Mouse (Mus musculus) liver, embryonic 14.5 days (tissue): Measurements from ENCODE around the gene Cdh18.

Experiments
- CTCF ChIP-seq: IDR thresholded peaks from 2 replicates; pipeline ENCODE4 v1.5.1; 2016; ENCODE audit warnings: antibody characterized with exemption, low read depth, control low read depth
- EP300 ChIP-seq: IDR thresholded peaks from 2 replicates; pipeline ENCODE4 v1.6.1; 2016; ENCODE audit warnings: antibody characterized with exemption, low read depth

DNA sequence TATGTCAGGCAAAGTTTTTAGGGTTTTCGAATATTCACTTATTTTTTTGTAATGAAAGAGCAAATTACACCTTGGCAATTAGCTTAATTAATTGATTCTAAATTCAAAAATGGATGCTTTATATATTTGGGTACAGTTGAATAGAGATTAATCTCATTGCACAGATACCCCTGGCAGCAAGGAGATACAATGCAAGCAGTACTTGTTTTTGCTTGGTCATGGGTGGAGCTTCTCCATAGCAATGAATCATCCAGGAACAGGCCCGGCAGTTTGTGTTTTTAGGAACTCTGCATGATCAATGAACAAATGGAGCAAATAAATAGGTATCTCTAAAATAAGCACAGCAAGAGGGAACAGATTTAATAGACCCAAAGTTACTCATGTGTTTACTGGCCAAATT is 538.7 kb downstream of the Cdh18 start:
- TF ChIP-seq CTCF = no peak
- no peak for TF ChIP-seq EP300
